Mouse (Mus musculus) megakaryocyte, embryonic 14.5 days (primary cell): ENCODE measurements around the gene Cep85l. TPM values are rescaled to one million over a fixed set of nuclear protein-coding genes. Genes with fewer than 3 reads are reported as not detected.

Experiments
- H3K27me3 ChIP-seq: replicated peaks from 2 replicates; pipeline ENCODE3; 2012; ENCODE audit warnings: inconsistent platforms
- H3K36me3 ChIP-seq: replicated peaks from 2 replicates; pipeline ENCODE3; 2012; ENCODE audit warnings: low read length, inconsistent platforms, mixed read lengths
- H3K4me1 ChIP-seq: 2 replicates; pipeline ENCODE4 v1.6.1; 2012; ENCODE audit warnings: inconsistent platforms
- H3K4me3 ChIP-seq: replicated peaks from 2 replicates; pipeline ENCODE3; 2012; ENCODE audit warnings: moderate library complexity, mild to moderate bottlenecking, inconsistent platforms
- H3K9me3 ChIP-seq: 2 replicates; pipeline ENCODE4 v1.6.1; 2012; ENCODE audit warnings: inconsistent platforms
- FLI1 ChIP-seq: IDR thresholded peaks from 2 replicates; pipeline ENCODE4 v1.6.1; 2012; ENCODE audit warnings: low read length, inconsistent platforms, mixed read lengths
- GATA1 ChIP-seq: IDR thresholded peaks from 3 replicates; pipeline ENCODE4 v1.6.1; 2012; ENCODE audit warnings: mixed read lengths, low read length, inconsistent platforms, borderline replicate concordance
- polyA plus RNA-seq: library from polyadenylated mRNA; stranded (reverse); fragments of >175 nt; gene quantifications from 2 replicates; pipeline ENCODE4 v1.2.3, GENCODE M21; 2012; ENCODE audit warnings: low replicate concordance; ENCODE audit not compliant: insufficient read depth

Cep85l gene
- polyA plus RNA-seq, 1 experiment, result 0.15 TPM

DNA sequence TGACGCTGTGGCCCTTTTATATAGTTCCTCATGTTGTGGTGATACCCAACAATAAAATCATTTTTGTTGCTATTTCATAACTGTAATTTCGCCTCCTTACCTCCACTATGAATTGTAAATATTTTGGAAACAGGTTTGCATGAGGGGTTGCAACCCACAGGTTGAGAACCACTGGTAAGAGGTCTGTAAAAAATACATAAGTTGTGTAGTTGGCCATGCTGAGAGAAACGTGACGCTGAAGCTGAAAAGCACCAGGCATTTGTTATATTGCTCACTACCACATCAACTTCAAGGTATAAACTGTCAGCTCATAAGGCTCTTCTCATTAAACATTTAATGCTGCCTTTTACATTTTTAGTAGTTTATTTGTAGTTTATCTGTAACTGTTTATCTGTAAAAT, 34.2 kb downstream of the Cep85l start:
- Histone ChIP-seq H3K4me3 (no peak overlapping the region), H3K27me3 (no peaks in the 10 kb centered on the region), H3K4me1 (peaks cover 19% of the 10 kb centered on the region), H3K9me3 (no peaks in the 10 kb centered on the region), H3K36me3 (peaks cover 5% of the 10 kb centered on the region)
- TF ChIP-seq GATA1 (no peak), FLI1 (no peak)

DNA sequence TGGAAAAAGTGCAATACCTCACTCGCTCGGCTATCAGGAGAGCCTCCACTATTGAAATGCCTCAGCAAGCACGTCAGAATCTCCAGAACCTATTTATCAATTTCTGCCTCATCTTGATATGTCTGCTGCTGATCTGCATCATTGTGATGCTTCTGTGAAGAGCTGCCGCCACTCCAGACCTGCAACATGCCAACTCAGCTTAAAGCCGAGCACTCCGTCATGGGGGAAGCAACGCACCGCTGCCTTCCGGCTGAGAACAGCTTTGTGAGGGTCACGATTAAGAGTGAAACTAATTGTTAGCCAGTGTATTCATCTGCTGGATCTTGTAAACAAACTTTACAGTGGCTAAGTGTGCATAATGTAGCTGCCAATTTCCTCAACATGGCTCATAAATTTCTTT, 35.9 kb downstream of the Cep85l start:
- Histone ChIP-seq H3K27me3 (no peaks in the 10 kb centered on the region), H3K4me1 (peaks cover 18% of the 10 kb centered on the region), H3K36me3 (peaks cover 2% of the 10 kb centered on the region), H3K9me3 (no peaks in the 10 kb centered on the region), H3K4me3 (no peak overlapping the region)
- TF ChIP-seq FLI1, result no peak
- TF ChIP-seq GATA1, result no peak

DNA sequence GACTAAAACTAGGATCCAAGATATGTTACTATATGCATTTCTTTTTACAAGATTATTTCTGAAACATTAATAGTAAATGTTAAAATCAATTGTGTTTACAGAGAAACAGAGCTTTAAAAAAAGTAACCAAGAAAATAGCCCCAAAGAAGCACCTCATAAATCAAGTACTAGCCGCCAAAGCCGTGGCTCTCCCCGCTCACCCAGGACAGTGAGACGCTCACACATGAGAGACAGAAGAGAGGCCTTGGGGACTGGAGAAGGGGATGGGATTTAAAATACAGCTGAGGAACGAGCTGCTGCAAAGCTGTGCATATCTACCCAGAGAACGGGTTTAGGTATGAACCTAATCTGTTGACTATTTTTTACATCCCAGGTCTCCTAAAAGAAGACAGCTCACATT, 36.4 kb downstream of the Cep85l start:
- Histone ChIP-seq H3K9me3 (no peaks in the 10 kb centered on the region), H3K4me3 (no peak overlapping the region), H3K4me1 (peaks cover 13% of the 10 kb centered on the region), H3K27me3 (no peaks in the 10 kb centered on the region), H3K36me3 (no peaks in the 10 kb centered on the region)
- TF ChIP-seq GATA1, result no peak
- no peak for TF ChIP-seq FLI1

DNA sequence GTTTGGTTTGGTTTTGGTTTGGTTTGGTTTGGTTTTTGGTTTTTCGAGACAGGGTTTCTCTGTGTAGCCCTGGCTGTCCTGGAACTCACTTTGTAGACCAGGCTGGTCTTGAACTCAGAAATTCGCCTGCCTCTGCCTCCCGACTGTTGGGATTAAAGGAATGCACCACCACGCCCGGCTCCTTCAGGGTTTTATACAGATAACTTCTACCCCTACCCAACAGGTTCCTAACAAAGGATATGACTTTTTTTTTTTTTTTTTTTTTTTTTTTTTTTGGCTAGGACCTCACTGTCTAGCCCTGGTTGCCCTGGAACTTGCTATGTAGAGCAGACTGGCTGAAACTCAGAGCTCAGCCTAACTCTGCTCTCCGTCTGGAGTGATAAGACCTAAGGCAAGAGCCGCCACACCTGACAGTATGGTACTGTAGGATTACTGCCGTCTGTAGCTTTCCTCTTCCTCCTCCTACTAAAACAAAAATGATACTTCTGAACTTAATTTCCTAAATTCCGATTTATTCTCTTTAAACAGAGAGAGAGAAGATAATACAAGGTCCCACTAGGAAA, 37.5 kb downstream of the Cep85l start:
- Histone ChIP-seq H3K4me1 (peaks cover 12% of the 10 kb centered on the region), H3K4me3 (no peak overlapping the region), H3K36me3 (no peaks in the 10 kb centered on the region), H3K9me3 (no peaks in the 10 kb centered on the region), H3K27me3 (no peaks in the 10 kb centered on the region)
- no peak for TF ChIP-seq GATA1
- no peak for TF ChIP-seq FLI1

DNA sequence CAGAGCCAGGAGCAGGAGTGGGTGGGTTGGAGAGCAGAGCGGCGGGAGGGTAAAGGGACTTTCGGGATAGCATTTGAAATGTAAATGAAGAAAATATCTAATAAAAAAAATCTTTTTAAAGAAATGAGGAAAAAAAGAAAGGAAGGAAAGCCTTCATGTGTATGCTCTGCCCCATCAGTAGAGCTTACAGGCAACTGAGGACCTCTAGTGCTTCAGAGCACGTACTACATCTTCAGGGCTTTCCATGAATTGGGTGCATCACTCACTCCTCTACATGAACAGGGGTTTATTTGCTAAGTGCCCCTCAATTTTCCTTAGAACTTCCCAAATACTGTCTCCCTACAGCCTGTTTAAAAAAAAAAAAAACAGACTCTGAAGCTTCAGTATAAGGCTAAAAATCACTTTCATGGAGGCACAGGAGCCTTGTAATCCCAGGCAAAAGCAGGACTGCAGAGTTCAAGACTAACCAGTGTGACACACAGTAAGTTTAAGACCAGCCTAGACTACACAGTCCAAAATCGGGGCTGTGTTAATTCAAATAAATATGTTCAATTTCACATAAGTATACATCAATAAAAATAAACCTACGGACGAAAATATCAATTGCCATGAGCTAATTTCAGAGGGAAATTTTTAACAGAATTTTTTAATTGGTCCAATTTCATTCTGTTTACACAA, 38.3 kb downstream of the Cep85l start:
- no peaks in the 10 kb centered on the region for H3K9me3 ChIP-seq
- no peaks in the 10 kb centered on the region for H3K36me3 ChIP-seq
- H3K4me1 ChIP-seq, result peaks cover 12% of the 10 kb centered on the region
- no peak overlapping the region for H3K4me3 ChIP-seq
- no peak for TF ChIP-seq GATA1
- TF ChIP-seq FLI1, result no peak
- no peaks in the 10 kb centered on the region for H3K27me3 ChIP-seq

DNA sequence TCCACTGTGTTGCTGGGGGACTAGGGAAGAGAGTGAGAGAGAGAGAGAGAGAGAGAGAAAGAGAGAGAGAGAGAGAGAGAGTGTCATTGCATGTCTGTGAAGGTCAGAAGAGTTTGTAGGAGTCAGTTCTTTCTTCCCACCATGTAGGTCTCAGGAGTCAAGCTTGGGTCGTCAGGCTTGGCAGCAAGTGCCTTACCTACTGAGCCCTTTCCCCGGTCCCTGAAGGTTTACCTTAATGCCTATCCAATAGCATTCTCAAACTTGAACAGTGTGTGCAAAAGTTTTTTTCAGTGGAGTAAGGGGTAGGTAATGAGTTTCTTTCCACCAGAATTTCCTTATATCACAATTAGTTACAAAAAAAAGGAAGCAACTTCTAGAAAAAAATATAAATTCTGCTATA, 40.7 kb downstream of the Cep85l start:
- no peak for TF ChIP-seq FLI1
- no peak for TF ChIP-seq GATA1
- Histone ChIP-seq H3K36me3 (no peaks in the 10 kb centered on the region), H3K4me3 (no peak overlapping the region), H3K4me1 (peaks cover 11% of the 10 kb centered on the region), H3K27me3 (no peaks in the 10 kb centered on the region), H3K9me3 (no peaks in the 10 kb centered on the region)

DNA sequence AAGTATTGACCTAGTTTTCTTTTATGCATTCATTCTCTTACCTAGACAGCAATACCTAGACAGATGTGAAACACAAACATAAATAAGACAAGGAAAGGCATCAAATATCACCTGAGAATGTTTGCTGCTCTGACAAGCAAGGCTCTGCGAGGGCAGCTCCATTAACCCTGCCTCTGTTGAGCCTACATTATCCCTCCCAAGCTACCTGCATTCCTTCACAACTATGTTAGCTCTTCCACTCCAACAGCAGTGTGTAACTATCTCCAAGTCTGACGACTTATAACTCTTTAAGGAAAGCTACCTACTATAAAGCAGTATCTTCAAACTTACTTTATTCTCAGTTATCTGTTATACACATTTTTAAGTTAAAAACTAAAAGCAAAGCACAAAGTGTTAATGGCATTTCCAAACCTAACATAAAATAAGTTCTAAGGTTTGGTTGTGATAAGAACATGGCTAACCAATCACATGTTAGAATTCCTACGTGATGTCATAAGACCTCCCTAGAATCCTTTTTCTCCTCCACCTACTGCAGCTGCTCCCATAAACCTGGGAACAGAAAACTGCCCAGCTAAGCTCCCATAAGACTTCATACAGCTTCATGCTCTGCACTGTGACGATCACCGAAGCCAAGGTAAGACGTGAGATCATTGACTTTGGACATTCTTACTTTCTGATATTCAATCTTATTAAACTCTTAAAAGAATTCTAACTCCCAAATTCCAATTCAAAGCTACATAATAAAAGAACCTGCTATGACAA, 42.4 kb downstream of the Cep85l start, which contains the start of gene Pln:
Gene Pln, plus strand, starts transcription at position 506 of the 762 bp plus-strand sequence.
- Histone ChIP-seq H3K36me3 (no peaks in the 10 kb centered on the region), H3K4me3 (no peak within 1 kb of the TSS), H3K27me3 (no peaks in the 10 kb centered on the region), H3K4me1 (peaks cover 12% of the 10 kb centered on the region), H3K9me3 (no peaks in the 10 kb centered on the region)
- no peak for TF ChIP-seq FLI1
- no peak for TF ChIP-seq GATA1

DNA sequence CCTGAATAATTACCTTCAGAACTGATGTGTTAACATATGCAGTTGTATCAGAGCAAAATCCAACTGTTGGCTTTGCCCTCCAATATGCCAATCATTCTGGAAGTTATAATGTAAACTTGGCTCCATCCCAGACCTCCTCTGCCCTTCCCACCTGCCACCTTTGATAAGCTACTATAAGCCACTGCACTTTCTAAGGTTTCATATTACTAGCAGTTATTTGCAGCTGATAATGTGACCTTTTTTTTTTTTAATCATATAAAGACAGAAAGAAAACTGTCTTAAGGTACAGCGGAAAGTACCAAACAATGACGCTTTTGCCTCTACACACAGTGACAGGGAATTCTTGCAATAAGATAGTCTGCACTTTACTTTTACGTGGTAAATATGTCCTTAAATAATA, 43.8 kb downstream of the Cep85l start:
- Histone ChIP-seq H3K27me3 (no peaks in the 10 kb centered on the region), H3K9me3 (no peaks in the 10 kb centered on the region), H3K36me3 (no peaks in the 10 kb centered on the region), H3K4me1 (peaks cover 12% of the 10 kb centered on the region), H3K4me3 (no peak overlapping the region)
- no peak for TF ChIP-seq GATA1
- TF ChIP-seq FLI1, result no peak

DNA sequence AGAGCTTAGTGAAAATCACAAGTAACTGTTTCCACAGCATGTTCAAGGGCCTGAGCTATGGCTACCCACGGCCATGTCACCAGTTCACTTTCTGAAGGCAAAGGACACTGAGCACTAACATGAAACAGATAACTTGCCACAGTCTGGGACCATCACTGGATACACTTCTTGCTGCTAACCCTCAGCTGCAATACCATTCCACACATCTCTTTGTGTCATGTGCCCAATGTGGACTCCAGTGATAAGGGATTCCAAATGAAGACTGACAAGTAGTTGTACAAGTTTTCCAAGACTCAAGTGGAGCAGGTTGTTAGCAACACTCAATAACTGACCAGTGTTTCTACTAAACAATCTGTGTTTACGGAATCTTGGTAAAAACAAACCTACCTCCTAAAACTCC, 44.5 kb downstream of the Cep85l start:
- TF ChIP-seq FLI1, result no peak
- no peak for TF ChIP-seq GATA1
- H3K4me1 ChIP-seq, result peaks cover 12% of the 10 kb centered on the region
- no peaks in the 10 kb centered on the region for H3K9me3 ChIP-seq
- peak overlapping the region; percentile 31 for H3K4me3 ChIP-seq
- no peaks in the 10 kb centered on the region for H3K36me3 ChIP-seq
- no peaks in the 10 kb centered on the region for H3K27me3 ChIP-seq

DNA sequence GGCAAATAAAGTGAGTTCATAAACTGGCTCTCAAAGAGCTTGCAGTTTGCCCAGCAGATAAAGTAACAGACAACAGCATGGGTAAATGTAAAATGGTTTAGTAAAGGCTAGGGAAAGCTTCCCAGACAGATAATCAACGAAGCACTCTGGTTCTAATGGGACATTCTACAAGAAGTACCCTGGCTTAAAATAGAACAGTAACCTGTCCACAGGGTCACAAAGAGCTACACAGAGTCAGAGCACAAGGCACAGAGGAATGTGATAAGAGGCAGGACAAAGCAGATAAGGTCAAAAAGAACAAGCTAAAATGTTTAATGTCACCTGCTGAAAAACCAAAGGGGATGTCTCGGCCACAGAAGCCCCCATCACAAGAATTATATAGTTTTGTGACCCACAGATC, 47.0 kb downstream of the Cep85l start:
- Histone ChIP-seq H3K36me3 (no peaks in the 10 kb centered on the region), H3K4me1 (peaks cover 12% of the 10 kb centered on the region), H3K27me3 (no peaks in the 10 kb centered on the region), H3K9me3 (no peaks in the 10 kb centered on the region), H3K4me3 (no peak overlapping the region)
- TF ChIP-seq FLI1 (no peak), GATA1 (no peak)
